Mouse (Mus musculus): ENCODE data around the gene Vmn2r44. TPM values are rescaled to one million over a fixed set of nuclear protein-coding genes. Genes with fewer than 3 reads are reported as not detected.
"Not testable (repeated sequence)": the region's sequence is repeated elsewhere in the genome, so short reads cannot be mapped to it uniquely, and the experiment has no call there.

The Vmn2r44 gene
- not detected in 2 replicates for polyA plus RNA-seq (2012; rRNA removed)

GRCm38 (mm10) chr7:8383233-8383632 is at the start of gene Vmn2r44:
Gene Vmn2r44 (minus strand): TSS chr7:8383333.
- H3K36me3 ChIP-seq (ENCODE audit: control insufficient read depth, insufficient read depth, low read length); H3K27me3 ChIP-seq (ENCODE audit: control insufficient read depth, insufficient read depth, low read length); DNase-seq (ENCODE audit: low read depth in 1 of 2, low spot score in 2 of 2); H3K27ac ChIP-seq (ENCODE audit: insufficient read depth, low read length); H3K4me1 ChIP-seq (ENCODE audit: control insufficient read depth, insufficient read depth, insufficient read length); H3K4me3 ChIP-seq (ENCODE audit: extremely low read depth, insufficient read depth, insufficient read length): not testable (repeated sequence)

- H3K4me1 ChIP-seq (ENCODE audit: control insufficient read depth, insufficient read depth, insufficient read length); H3K27me3 ChIP-seq (ENCODE audit: control insufficient read depth, insufficient read depth, low read length); H3K27ac ChIP-seq (ENCODE audit: insufficient read depth, low read length); H3K36me3 ChIP-seq (ENCODE audit: control insufficient read depth, insufficient read depth, low read length); H3K4me3 ChIP-seq (ENCODE audit: extremely low read depth, insufficient read depth, insufficient read length); DNase-seq (ENCODE audit: low read depth in 1 of 2, low spot score in 2 of 2): not testable (repeated sequence)
- WGBS: 90% methylated on average over 11 of the region's 11 CpGs
Measured at GRCm38 (mm10) chr7:8357879-8358278, 25.3 kb downstream of the Vmn2r44 start.

Other genes with a start within 250 kb of the Vmn2r44 start
- not detected in 2 replicates for gene Vmn2r41, start 221.7 kb downstream of the Vmn2r44 start, polyA plus RNA-seq (2012; rRNA removed)
- not detected in 2 replicates for gene Vmn2r42, start 183.0 kb downstream of the Vmn2r44 start, polyA plus RNA-seq (2012; rRNA removed)
- gene Vmn2r43, start 122.7 kb downstream of the Vmn2r44 start, polyA plus RNA-seq (2012; rRNA removed): not detected in 2 replicates
- not detected in 2 replicates for gene Vmn2r45, start 105.7 kb upstream of the Vmn2r44 start, polyA plus RNA-seq (2012; rRNA removed)

Data from spleen, adult 2 months (tissue).